Mouse (Mus musculus) forebrain, embryonic 10.5 days (tissue): Measurements from ENCODE around the gene Dnajb4. TPM values are rescaled to one million over a fixed set of nuclear protein-coding genes. Genes with fewer than 3 reads are reported as not detected.
A peak's percentile ranks its signal among the peaks of the same experiment; 100 is the strongest.
"Not testable (repeated sequence)": the region's sequence is repeated elsewhere in the genome, so short reads cannot be mapped to it uniquely, and the experiment has no call there.

Source experiments
- DNase-seq: peaks from one replicate; pipeline ENCODE4 v3.0.0-alpha.2; 2017; ENCODE audit warnings: low spot score; ENCODE audit errors: extremely low spot score
- H3K27ac ChIP-seq: fragments of 300-500 bp; sonication (generic); 2 replicates; pipeline ENCODE4 v1.5.1; 2016; ENCODE audit warnings: mild to moderate bottlenecking
- H3K27me3 ChIP-seq: fragments of 300-500 bp; sonication (generic); 2 replicates; pipeline ENCODE4 v1.6.1; 2016; ENCODE audit warnings: mild to moderate bottlenecking; ENCODE audit not compliant: poor library complexity, severe bottlenecking
- H3K36me3 ChIP-seq: fragments of 300-500 bp; sonication (generic); replicated peaks from 2 replicates; pipeline ENCODE4 v1.6.1; 2016; ENCODE audit warnings: mild to moderate bottlenecking, moderate library complexity
- H3K4me1 ChIP-seq: fragments of 300-500 bp; sonication (generic); 2 replicates; pipeline ENCODE4 v1.6.1; 2016
- H3K4me3 ChIP-seq: fragments of 300-500 bp; sonication (generic); 2 replicates; pipeline ENCODE4 v1.5.1; 2016; ENCODE audit warnings: mild to moderate bottlenecking, moderate library complexity
- H3K9me3 ChIP-seq: fragments of 300-500 bp; sonication (generic); 2 replicates; pipeline ENCODE4 v1.6.1; 2016; ENCODE audit warnings: mild to moderate bottlenecking, moderate library complexity
- WGBS: fragments of 180-500 bp; shearing (Covaris S2); methylation state at CpG from one replicate; pipeline ENCODE4 v1.1.7; 2016; 5-methylcytosine and 5-hydroxymethylcytosine counted together
- polyA plus RNA-seq: library from polyadenylated mRNA; unstranded; fragments of >200 nt; fragmentation: Nextera tagmentation; extraction: Ambion mirVana; gene quantifications from 2 replicates; pipeline ENCODE4 v1.2.1, GENCODE M21; 2016

The Dnajb4 gene
- polyA plus RNA-seq, 1 experiment from 2014 or later = 16.2 TPM

DNA sequence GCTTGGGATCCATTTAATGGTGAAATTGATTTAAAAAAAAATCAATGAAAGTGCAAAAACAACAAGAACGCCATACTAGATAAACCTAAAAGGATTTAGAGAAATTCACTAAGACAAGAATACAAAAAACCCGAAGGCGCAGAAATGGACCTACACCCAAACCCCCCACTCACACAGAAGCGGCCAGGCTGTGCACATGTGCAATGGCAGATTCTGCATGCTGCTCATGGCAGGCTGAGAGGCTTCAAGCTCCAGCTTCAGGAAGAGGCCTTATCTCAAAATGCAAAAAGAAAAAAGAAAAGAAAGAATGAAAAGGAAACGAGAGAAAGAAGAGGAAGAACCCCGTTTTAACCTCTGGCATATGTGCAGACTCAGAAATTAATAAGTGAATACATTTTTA, 6.7 kb downstream of the Dnajb4 start:
- H3K27ac ChIP-seq = no peak overlapping the region
- H3K4me1 ChIP-seq = peaks cover 2% of the 10 kb centered on the region
- H3K9me3 ChIP-seq = no peaks in the 10 kb centered on the region
- DNase-seq = no peak
- H3K36me3 ChIP-seq = peaks cover 19% of the 10 kb centered on the region
- 92% methylated on average over 6 of the region's 6 CpGs for WGBS
- H3K4me3 ChIP-seq = no peak overlapping the region
- H3K27me3 ChIP-seq = no peaks in the 10 kb centered on the region

- H3K9me3 ChIP-seq = no peaks in the 10 kb centered on the region
- no peaks in the 10 kb centered on the region for H3K4me1 ChIP-seq
- H3K27me3 ChIP-seq = no peaks in the 10 kb centered on the region
These were observed 7.2 kb downstream of the Dnajb4 start for GRCm38 (mm10) chr3:152202942-152203341.

DNA sequence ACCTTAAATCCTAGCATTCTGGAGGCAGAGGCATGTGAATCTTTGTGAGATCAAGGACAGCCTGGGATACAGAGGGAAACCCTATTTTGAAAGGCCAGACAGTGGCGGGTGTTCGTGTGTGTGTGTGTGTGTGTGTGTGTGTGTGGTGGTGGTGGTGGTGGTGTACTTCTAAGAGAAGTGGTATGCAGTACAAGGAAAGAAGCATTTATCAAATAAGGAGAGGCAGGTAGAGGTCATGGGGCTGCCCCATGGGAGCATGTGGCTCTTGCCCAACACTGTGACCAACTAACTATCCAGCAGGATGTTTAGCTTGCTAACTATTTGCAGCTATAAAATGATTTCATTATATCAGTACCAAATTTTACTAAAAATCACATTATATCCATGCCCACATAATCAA, 8.5 kb downstream of the Dnajb4 start:
- no peak overlapping the region for H3K4me3 ChIP-seq
- 78% methylated on average over 2 of the region's 2 CpGs for WGBS
- DNase-seq = no peak
- peaks cover 3% of the 10 kb centered on the region; the same call in 1 of the 2 replicates for H3K36me3 ChIP-seq
- no peaks in the 10 kb centered on the region for H3K9me3 ChIP-seq
- H3K4me1 ChIP-seq = no peaks in the 10 kb centered on the region
- H3K27me3 ChIP-seq = no peaks in the 10 kb centered on the region
- no peak overlapping the region for H3K27ac ChIP-seq

More at GRCm38 (mm10) chr3:152202942-152203341, 7.2 kb downstream of the Dnajb4 start:
- H3K36me3 ChIP-seq = peaks cover 14% of the 10 kb centered on the region
- DNase-seq = no peak
- H3K27ac ChIP-seq = no peak overlapping the region
- H3K4me3 ChIP-seq = no peak overlapping the region

DNA sequence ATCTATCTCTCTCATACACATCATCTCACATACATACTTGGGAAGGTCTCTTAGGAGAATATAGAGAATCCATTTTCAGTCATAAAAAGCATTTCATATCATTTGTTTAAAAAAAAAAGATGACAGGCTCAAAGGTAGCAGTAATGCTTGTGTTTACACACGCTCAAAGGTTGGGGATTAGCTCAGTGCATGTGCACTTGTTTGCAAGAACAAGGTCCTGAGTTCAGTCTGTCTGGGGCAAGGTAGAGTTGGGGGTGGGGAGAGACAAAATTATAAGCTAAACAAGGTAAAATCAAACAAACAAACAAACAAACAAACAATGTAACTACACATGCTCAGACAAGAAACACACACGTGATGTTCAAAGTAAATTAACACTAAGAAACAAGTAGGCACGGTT, 8.9 kb downstream of the Dnajb4 start:
- H3K36me3 ChIP-seq = no peaks in the 10 kb centered on the region
- no peak overlapping the region for H3K27ac ChIP-seq
- H3K4me3 ChIP-seq = no peak overlapping the region
- H3K4me1 ChIP-seq = no peaks in the 10 kb centered on the region
- H3K27me3 ChIP-seq = no peaks in the 10 kb centered on the region
- no peak for DNase-seq
- H3K9me3 ChIP-seq = no peaks in the 10 kb centered on the region
- 91% methylated on average over 3 of the region's 3 CpGs for WGBS

- Histone ChIP-seq H3K4me3 (no peak overlapping the region), H3K9me3 (no peaks in the 10 kb centered on the region), H3K27ac (no peak overlapping the region), H3K36me3 (no peaks in the 10 kb centered on the region), H3K4me1 (peaks cover 3% of the 10 kb centered on the region), H3K27me3 (no peaks in the 10 kb centered on the region)
- DNase-seq = no peak
- 65% methylated on average over 3 of the region's 3 CpGs for WGBS
These were observed 11.0 kb downstream of the Dnajb4 start for GRCm38 (mm10) chr3:152199125-152199524.

GRCm38 (mm10) chr3:152197246-152197645, 12.9 kb downstream of the Dnajb4 start:
- not testable (repeated sequence) for H3K4me3 ChIP-seq, DNase-seq, H3K36me3 ChIP-seq, H3K27me3 ChIP-seq, H3K9me3 ChIP-seq, H3K27ac ChIP-seq
- peaks cover 14% of the 10 kb centered on the region for H3K4me1 ChIP-seq
- WGBS = 42% methylated on average over 2 of the region's 2 CpGs

- Histone ChIP-seq H3K4me3 (peak overlapping the region; percentile 47), H3K9me3 (no peaks in the 10 kb centered on the region), H3K27me3 (no peaks in the 10 kb centered on the region), H3K36me3 (no peaks in the 10 kb centered on the region), H3K27ac (peak overlapping the region; percentile 61), H3K4me1 (peaks cover 21% of the 10 kb centered on the region)
- WGBS = 2% methylated on average over 17 of the region's 17 CpGs
- peak; percentile 76 for DNase-seq
These were observed 16.4 kb downstream of the Dnajb4 start for GRCm38 (mm10) chr3:152193635-152194097.

DNA sequence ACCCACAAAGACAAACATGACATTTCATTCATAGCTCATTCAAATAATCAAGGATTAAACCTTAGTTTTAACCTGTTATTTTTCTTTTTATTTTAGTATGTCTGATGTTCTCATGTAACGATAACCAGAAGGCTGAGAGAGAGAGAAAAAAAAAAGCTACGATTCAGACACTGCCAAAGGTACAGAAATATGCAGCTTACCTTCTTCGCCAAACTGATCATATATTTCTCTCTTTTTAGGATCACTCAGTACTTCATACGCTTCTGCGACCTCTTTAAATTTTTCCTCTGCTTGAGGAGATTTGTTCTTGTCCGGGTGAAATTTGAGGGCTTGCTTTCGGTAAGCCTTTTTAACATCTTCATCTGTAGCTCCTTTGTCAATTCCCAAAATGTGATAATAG, 16.9 kb downstream of the Dnajb4 start:
- Histone ChIP-seq H3K4me3 (peak overlapping the region; percentile 47), H3K27ac (peak overlapping the region; percentile 61), H3K36me3 (no peaks in the 10 kb centered on the region), H3K27me3 (no peaks in the 10 kb centered on the region), H3K9me3 (no peaks in the 10 kb centered on the region), H3K4me1 (peaks cover 21% of the 10 kb centered on the region)
- DNase-seq = no peak
- 27% methylated on average over 7 of the region's 7 CpGs for WGBS

DNA sequence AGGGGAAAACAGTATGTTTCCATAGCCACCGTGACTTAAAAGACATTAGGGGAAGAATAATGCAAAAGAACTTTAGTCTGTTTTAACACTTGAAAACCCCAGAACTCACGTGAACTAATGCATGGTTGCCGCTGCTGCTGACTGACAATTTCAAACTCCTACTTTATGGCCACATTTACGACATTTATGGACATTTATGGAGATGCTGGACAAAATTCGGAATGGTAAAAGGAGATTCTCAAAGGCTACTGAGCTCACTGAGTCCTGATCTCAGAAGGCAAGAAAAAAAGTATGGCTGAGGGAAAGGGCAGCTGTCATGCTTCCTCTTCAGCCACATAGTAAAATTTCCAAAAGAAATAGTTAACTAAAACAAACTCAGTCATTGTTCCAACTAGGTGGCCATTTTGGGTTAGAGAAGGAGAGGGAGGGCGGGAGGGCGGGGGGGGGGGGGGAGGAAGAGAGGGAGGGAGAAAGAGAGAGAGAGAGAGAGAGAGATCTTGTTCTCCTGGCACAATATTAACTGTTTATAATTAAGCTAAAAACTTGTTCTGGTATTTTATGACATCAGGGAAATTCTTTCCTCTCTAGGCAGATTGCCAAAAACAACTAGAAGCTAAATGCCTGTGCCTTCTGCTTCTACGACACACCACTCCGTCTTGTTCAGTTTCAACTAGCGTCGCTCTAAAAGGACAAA, 17.7 kb downstream of the Dnajb4 start:
- DNase-seq = no peak
- Histone ChIP-seq H3K9me3 (no peaks in the 10 kb centered on the region), H3K36me3 (no peaks in the 10 kb centered on the region), H3K27me3 (no peaks in the 10 kb centered on the region), H3K27ac (peak overlapping the region; percentile 3), H3K4me1 (peaks cover 21% of the 10 kb centered on the region), H3K4me3 (peak overlapping the region; percentile 47)
- WGBS = 76% methylated on average over 9 of the region's 11 CpGs

- no peaks in the 10 kb centered on the region for H3K27me3 ChIP-seq
- 59% methylated on average over 6 of the region's 6 CpGs for WGBS
- H3K27ac ChIP-seq = peak overlapping the region; percentile 3
- H3K36me3 ChIP-seq = no peaks in the 10 kb centered on the region
- H3K4me3 ChIP-seq = peak overlapping the region; percentile 47
- peaks cover 21% of the 10 kb centered on the region for H3K4me1 ChIP-seq
- no peaks in the 10 kb centered on the region for H3K9me3 ChIP-seq
- no peak for DNase-seq
These were observed 18.3 kb downstream of the Dnajb4 start for GRCm38 (mm10) chr3:152191791-152192237.

GRCm38 (mm10) chr3:152190679-152191477, 19.2 kb downstream of the Dnajb4 start:
- no peak overlapping the region for H3K4me3 ChIP-seq
- no peak overlapping the region for H3K27ac ChIP-seq
- H3K4me1 ChIP-seq = peaks cover 21% of the 10 kb centered on the region
- peaks cover 6% of the 10 kb centered on the region; the same call in 1 of the 2 replicates for H3K36me3 ChIP-seq
- no peak for DNase-seq
- WGBS = 86% methylated on average over 9 of the region's 9 CpGs
- H3K27me3 ChIP-seq = no peaks in the 10 kb centered on the region
- no peaks in the 10 kb centered on the region for H3K9me3 ChIP-seq

GRCm38 (mm10) chr3:152189306-152189705, 20.8 kb downstream of the Dnajb4 start:
- WGBS = 91% methylated on average over 4 of the region's 4 CpGs
- Histone ChIP-seq H3K27ac (no peak overlapping the region), H3K4me1 (peaks cover 19% of the 10 kb centered on the region), H3K27me3 (no peaks in the 10 kb centered on the region), H3K9me3 (no peaks in the 10 kb centered on the region), H3K4me3 (no peak overlapping the region), H3K36me3 (peaks cover 19% of the 10 kb centered on the region)
- no peak for DNase-seq

DNA sequence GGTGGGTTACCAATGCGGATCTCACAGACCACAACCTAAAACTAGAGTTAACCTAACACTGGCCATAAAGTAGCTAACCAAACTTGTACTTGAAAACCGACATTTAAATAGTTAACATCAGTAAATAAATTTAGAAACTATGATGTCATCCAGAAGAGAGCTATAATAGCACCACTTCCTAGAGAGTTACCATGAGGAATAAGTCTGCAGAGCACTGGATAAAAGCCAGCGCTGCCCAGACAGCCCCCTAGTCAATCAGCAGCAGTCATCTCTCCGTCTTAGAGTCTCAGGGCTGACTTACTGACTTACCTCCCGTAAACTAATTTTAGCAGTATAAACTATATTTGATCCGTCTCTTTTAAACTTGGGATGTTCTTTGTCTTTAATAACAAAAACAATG, 24.0 kb downstream of the Dnajb4 start:
- Histone ChIP-seq H3K4me1 (peaks cover 6% of the 10 kb centered on the region), H3K4me3 (no peak overlapping the region), H3K27me3 (no peaks in the 10 kb centered on the region), H3K36me3 (peaks cover 25% of the 10 kb centered on the region), H3K27ac (no peak overlapping the region), H3K9me3 (no peaks in the 10 kb centered on the region)
- WGBS = 92% methylated on average over 6 of the region's 6 CpGs
- no peak for DNase-seq
